Mouse (Mus musculus) heart, embryonic 15.5 days (tissue): ENCODE measurements around the gene Ssh3. TPM values are rescaled to one million over a fixed set of nuclear protein-coding genes. Genes with fewer than 3 reads are reported as not detected.

ENCODE experiments used
- ATAC-seq: fragments of 200-750 bp; cut with Nextera tagmentation; replicated peaks from 2 replicates; pipeline ENCODE4 v1.8.0; 2017; ENCODE audit warnings: low read depth, moderate TSS enrichment; ENCODE audit not compliant: insufficient number of reproducible peaks, insufficient read depth, low FRiP score
- H3K27ac ChIP-seq: fragments of 300-500 bp; sonication (generic); 2 replicates; pipeline ENCODE4 v1.5.1; 2015; ENCODE audit warnings: mild to moderate bottlenecking, inconsistent platforms
- H3K27me3 ChIP-seq: fragments of 300-500 bp; sonication (generic); 2 replicates; pipeline ENCODE4 v1.6.1; 2015; ENCODE audit warnings: inconsistent platforms
- H3K36me3 ChIP-seq: fragments of 300-500 bp; sonication (generic); 2 replicates; pipeline ENCODE4 v1.6.1; 2015; ENCODE audit warnings: mild to moderate bottlenecking, inconsistent platforms
- H3K4me1 ChIP-seq: fragments of 300-500 bp; sonication (generic); replicated peaks from 2 replicates; pipeline ENCODE4 v1.6.1; 2015; ENCODE audit warnings: inconsistent platforms
- H3K4me2 ChIP-seq: fragments of 300-500 bp; sonication (generic); 2 replicates; pipeline ENCODE4 v1.6.1; 2015; ENCODE audit warnings: inconsistent platforms, mild to moderate bottlenecking, moderate library complexity
- H3K4me3 ChIP-seq: fragments of 300-500 bp; sonication (generic); 2 replicates; pipeline ENCODE4 v1.5.1; 2015; ENCODE audit warnings: mild to moderate bottlenecking, inconsistent platforms
- H3K9ac ChIP-seq: fragments of 300-500 bp; sonication (generic); 2 replicates; pipeline ENCODE4 v1.6.1; 2015; ENCODE audit warnings: mild to moderate bottlenecking, inconsistent platforms
- H3K9me3 ChIP-seq: fragments of 300-500 bp; sonication (generic); replicated peaks from 2 replicates; pipeline ENCODE4 v1.6.1; 2016; ENCODE audit warnings: inconsistent platforms
- WGBS: fragments of 180-500 bp; shearing (Covaris S2); methylation state at CpG from one replicate; pipeline ENCODE4 v1.1.7; 2015; ENCODE audit warnings: mixed read lengths; 5-methylcytosine and 5-hydroxymethylcytosine counted together
- polyA plus RNA-seq: library from polyadenylated mRNA; unstranded; fragments of >200 nt; fragmentation: Nextera tagmentation; extraction: Ambion mirVana; gene quantifications from 2 replicates; pipeline ENCODE4 v1.2.1, GENCODE M21; 2015

Gene Ssh3
- polyA plus RNA-seq, 1 experiment from 2014 or later: 6.0 TPM

DNA sequence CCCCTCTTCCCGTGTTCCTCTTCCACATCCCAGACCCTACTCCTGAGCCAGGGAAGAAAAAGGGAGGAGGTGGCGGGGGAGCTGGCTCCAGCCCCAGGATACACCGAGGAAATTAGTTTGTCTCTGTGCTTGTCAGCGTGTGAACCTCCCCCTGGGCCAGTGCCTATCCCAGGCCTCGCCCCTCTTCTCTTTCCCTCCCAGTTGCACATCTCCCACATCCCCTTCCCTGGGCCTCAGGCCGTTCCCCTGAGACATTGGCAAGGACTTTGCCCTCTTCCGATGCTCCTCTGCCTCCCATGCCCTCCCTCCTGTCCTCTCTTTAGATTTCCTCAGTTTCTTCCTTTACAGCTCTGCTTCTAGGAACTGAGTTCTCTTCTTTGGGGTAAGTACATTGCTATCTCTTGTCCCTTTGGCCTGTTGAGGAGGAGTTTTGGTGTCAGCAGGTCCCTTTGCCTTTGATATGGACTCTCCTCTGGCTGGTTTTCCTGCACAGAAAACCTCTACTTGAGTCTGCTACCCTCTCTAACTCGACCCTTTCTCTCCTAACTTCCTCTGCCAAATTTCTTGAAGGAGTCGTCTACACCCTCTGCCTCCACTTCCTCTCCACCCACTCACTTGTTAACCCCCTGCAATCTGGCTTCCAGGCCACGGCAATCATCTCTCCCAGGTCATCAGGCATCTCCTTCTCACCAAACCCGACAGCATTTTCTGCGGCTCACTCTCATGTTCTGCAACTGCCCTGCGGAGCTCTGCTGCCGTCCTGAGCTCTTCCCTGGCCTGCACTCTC, 47.8 kb downstream of the Ssh3 start:
- H3K4me3 ChIP-seq: no peak overlapping the region
- peak overlapping the region; percentile 63 for H3K27ac ChIP-seq
- 0 out of 2 replicates have a peak, but pooled peaks have one; percentile 25 for ATAC-seq
- peak overlapping the region; percentile 17 for H3K4me2 ChIP-seq
- H3K4me1 ChIP-seq: peaks cover 39% of the 10 kb centered on the region
- WGBS: 27% methylated on average over 14 of the region's 14 CpGs
- H3K27me3 ChIP-seq: peaks cover 38% of the 10 kb centered on the region
- H3K36me3 ChIP-seq: no peaks in the 10 kb centered on the region
- no peaks in the 10 kb centered on the region for H3K9me3 ChIP-seq
- 0 out of 2 replicates have a peak overlapping the region, but pooled peaks have one; percentile 5 for H3K9ac ChIP-seq

DNA sequence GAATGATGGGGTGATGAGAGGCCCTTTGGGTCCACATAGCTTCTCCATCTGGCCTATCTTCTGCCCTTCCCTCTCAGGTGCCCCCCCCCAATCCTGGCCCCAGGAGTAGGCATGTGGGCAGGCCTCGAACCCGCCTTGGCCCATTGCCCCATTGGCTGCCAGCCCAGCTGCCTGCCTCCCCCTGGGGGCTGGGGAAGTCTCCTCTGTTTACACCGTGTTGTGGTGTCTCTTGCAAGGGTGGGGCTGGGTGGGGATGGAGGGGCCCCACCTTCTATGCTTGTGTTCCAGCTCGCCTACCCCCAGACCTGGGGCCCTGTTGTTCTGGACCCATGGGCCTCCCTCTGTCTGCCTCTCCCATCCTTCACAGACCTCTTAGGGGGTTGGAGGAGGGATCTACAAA, 48.6 kb downstream of the Ssh3 start:
- Histone ChIP-seq H3K9me3 (no peaks in the 10 kb centered on the region), H3K27me3 (peaks cover 43% of the 10 kb centered on the region), H3K27ac (0 out of 2 replicates have a peak overlapping the region, but pooled peaks have one; percentile 63), H3K4me1 (peaks cover 45% of the 10 kb centered on the region), H3K36me3 (no peaks in the 10 kb centered on the region), H3K9ac (no peak overlapping the region), H3K4me3 (no peak overlapping the region), H3K4me2 (no peak overlapping the region)
- 40% methylated on average over 4 of the region's 4 CpGs for WGBS
- ATAC-seq: 0 out of 2 replicates have a peak, but pooled peaks have one; percentile 21

DNA sequence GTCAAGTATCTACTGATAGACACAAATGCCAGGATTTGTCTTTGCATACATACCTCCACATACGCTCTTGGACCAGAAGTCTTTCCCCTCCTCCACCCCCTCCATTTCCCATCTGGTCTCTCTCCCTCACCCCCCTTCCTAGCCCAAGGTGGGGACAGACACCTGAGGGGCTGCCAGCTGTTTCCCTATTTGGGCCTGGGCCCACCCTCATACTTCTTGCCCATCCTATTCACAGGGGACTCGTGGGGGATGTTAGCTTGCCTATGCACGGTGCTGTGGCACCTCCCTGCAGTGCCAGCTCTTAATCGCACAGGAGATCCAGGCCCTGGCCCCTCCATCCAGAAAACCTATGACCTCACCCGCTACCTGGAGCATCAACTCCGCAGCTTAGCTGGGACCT, 49.0 kb downstream of the Ssh3 start:
- no peak overlapping the region for H3K9ac ChIP-seq
- ATAC-seq: no peak
- no peaks in the 10 kb centered on the region for H3K9me3 ChIP-seq
- H3K4me2 ChIP-seq: no peak overlapping the region
- H3K4me3 ChIP-seq: no peak overlapping the region
- WGBS: 83% methylated on average over 6 of the region's 6 CpGs
- peaks cover 47% of the 10 kb centered on the region for H3K27me3 ChIP-seq
- peaks cover 50% of the 10 kb centered on the region for H3K4me1 ChIP-seq
- no peaks in the 10 kb centered on the region for H3K36me3 ChIP-seq
- no peak overlapping the region for H3K27ac ChIP-seq

DNA sequence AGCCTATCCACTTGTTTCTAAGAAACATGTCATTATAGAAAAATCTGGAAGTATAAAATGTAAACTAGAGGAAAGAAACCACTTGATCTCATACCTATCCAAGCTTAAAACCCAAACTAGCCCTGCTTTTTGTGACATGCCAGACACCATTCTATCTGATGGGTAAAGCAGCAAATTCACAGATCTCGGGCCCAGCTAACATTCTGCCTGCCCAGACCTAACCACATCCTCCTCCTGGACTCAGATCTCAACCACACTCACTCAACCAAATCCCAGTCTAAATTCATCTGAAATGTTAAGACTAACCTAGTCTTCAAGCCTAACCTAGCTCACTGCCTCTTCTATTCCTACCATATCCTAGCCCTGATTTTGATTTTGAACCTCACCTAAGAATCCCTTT, 50.2 kb downstream of the Ssh3 start:
- H3K4me1 ChIP-seq: peaks cover 61% of the 10 kb centered on the region
- H3K27me3 ChIP-seq: peaks cover 56% of the 10 kb centered on the region
- 69% methylated on average over 1 of the region's 1 CpGs for WGBS

DNA sequence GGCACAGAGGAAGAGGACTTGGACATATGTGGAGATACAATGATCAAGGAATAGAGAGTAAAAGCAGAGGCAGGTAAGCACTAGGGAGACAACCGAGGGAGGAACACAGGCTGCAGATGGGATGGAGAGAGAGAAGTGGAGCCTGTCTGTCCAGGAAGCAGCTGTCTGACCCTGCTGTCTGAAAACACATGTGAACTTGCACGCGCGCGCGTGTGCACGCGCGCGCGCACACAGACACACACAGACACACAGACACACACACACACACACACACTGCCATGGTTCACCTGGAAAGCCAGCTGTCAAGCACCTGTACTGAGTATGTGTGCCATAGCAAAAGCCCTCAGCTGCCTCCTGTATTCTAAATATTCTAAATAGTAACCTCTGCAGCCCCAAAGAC, 50.7 kb downstream of the Ssh3 start:
- H3K27ac ChIP-seq: no peak overlapping the region
- H3K27me3 ChIP-seq: peaks cover 60% of the 10 kb centered on the region
- no peak overlapping the region for H3K9ac ChIP-seq
- no peak overlapping the region for H3K4me2 ChIP-seq
- H3K9me3 ChIP-seq: no peaks in the 10 kb centered on the region
- 86% methylated on average over 11 of the region's 11 CpGs for WGBS
- no peaks in the 10 kb centered on the region for H3K36me3 ChIP-seq
- peaks cover 66% of the 10 kb centered on the region for H3K4me1 ChIP-seq
- no peak for ATAC-seq
- H3K4me3 ChIP-seq: no peak overlapping the region

More for the DNA sequence above, 50.2 kb downstream of the Ssh3 start:
- Histone ChIP-seq H3K9me3 (no peaks in the 10 kb centered on the region), H3K36me3 (no peaks in the 10 kb centered on the region), H3K9ac (no peak overlapping the region), H3K27ac (no peak overlapping the region), H3K4me3 (no peak overlapping the region), H3K4me2 (no peak overlapping the region)
- no peak for ATAC-seq

DNA sequence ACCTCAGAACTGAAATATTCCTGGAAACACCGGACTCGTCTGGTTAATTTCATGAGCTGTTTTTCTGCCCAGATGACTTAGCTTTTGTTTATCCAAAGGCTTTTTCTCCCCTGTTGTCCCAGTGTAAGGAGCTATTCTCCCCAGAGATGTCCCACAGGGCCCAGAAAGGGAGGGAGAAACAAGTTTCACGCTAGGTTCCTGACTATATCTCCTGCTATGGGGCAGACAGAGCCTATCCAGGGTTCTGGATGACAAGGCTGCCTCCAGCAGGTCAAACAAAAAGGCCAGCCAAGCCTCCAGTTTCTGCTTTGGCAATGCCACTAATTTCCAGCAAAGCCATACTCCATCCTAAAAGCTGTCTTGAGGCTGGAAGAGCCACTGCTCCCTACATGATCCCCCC, 51.1 kb downstream of the Ssh3 start:
- 48% methylated on average over 3 of the region's 3 CpGs for WGBS
- H3K4me1 ChIP-seq: peaks cover 71% of the 10 kb centered on the region
- H3K27ac ChIP-seq: no peak overlapping the region
- no peak for ATAC-seq
- H3K4me2 ChIP-seq: no peak overlapping the region
- no peaks in the 10 kb centered on the region for H3K9me3 ChIP-seq
- H3K9ac ChIP-seq: no peak overlapping the region
- H3K4me3 ChIP-seq: no peak overlapping the region
- peaks cover 64% of the 10 kb centered on the region for H3K27me3 ChIP-seq
- H3K36me3 ChIP-seq: no peaks in the 10 kb centered on the region

DNA sequence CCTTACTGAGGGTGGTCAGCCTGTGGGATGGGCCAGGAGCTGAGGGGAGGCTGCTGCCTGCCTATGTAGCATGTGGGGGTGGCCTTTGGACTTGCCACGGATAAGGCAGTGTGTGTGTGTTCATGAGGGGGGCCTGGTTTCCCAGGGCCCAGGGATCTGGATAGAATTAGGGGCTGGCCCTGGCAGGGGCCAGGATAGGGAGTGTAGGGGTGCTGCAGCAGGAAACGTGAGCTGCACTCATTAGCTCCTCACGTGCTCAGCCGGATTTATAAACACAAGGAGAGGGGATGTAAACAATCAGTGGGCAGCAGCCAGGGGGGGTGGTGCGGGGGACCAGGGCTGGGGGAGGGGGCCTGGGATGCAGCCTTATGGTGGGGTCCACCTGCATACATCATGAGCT, 51.8 kb downstream of the Ssh3 start:
- H3K9ac ChIP-seq: no peak overlapping the region
- H3K9me3 ChIP-seq: no peaks in the 10 kb centered on the region
- peaks cover 63% of the 10 kb centered on the region for H3K27me3 ChIP-seq
- H3K4me2 ChIP-seq: no peak overlapping the region; the same call in 1 of the 2 replicates
- H3K4me3 ChIP-seq: no peak overlapping the region
- no peaks in the 10 kb centered on the region for H3K36me3 ChIP-seq
- 23% methylated on average over 5 of the region's 5 CpGs for WGBS
- H3K4me1 ChIP-seq: peaks cover 70% of the 10 kb centered on the region
- no peak overlapping the region for H3K27ac ChIP-seq
- ATAC-seq: no peak

DNA sequence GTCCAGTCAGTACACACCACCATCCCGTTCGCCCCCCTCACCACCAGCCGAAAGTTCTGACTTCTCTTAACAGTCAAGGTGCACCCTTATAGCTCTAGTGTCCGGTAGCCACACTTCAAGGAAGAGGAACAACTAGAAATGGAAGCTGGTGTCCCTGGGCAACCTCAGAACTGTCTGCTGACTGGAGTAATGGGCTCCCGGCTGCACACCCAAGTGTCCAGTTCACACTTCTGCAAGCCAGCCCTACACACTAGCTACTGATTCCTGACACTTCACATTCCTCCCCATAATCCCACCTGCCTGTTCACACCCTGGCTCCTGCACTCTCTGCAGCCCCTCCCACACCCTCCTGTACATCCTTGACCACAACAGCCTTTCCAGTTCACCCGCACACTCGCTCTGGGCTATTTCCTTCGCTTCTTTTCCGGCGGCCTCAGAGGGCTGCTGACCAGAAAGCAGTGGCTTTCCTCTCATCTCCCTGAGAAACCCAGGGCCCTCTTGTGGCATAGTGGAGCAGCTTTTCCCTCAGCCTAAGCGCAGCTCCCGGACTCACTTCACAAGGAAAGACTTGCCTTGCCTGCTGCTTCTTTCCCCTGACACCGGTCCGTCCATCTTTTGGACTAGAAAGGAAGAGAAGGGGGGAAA, 52.8 kb downstream of the Ssh3 start:
- H3K4me3 ChIP-seq: peak overlapping the region; percentile 69
- peak overlapping the region; percentile 50; the same call in 1 of the 2 replicates for H3K27ac ChIP-seq
- ATAC-seq: no peak
- H3K27me3 ChIP-seq: peaks cover 63% of the 10 kb centered on the region
- peaks cover 60% of the 10 kb centered on the region for H3K4me1 ChIP-seq
- peak overlapping the region; percentile 16 for H3K9ac ChIP-seq
- H3K9me3 ChIP-seq: no peaks in the 10 kb centered on the region
- H3K4me2 ChIP-seq: peak overlapping the region; percentile 98
- H3K36me3 ChIP-seq: no peaks in the 10 kb centered on the region
- WGBS: 18% methylated on average over 14 of the region's 14 CpGs

DNA sequence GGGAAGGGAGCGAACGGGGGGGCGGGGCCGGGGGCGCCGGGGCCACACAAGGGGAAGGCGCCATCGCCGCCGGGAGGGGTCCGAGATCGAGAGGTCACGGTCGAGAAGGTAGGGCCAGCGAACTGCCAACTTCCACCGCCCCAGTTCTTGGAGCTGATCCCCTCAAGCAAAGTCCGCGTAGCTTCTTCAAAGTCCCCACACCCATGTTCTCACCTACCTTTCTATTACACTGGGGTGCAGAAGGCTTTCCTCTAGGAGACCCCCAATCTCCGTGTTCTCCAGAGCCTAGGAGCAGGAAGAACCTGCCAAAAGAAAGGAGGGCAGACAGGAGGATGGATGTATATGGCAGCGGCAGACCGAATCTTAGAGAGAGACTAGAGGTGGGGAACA, 53.5 kb downstream of the Ssh3 start:
- Histone ChIP-seq H3K4me1 (peaks cover 53% of the 10 kb centered on the region), H3K4me2 (peak overlapping the region; percentile 98), H3K27ac (peak overlapping the region; percentile 74), H3K9me3 (no peaks in the 10 kb centered on the region), H3K27me3 (peaks cover 67% of the 10 kb centered on the region), H3K9ac (peak overlapping the region; percentile 77), H3K4me3 (peak overlapping the region; percentile 69), H3K36me3 (no peaks in the 10 kb centered on the region)
- WGBS: 3% methylated on average over 19 of the region's 21 CpGs
- ATAC-seq: no peak

DNA sequence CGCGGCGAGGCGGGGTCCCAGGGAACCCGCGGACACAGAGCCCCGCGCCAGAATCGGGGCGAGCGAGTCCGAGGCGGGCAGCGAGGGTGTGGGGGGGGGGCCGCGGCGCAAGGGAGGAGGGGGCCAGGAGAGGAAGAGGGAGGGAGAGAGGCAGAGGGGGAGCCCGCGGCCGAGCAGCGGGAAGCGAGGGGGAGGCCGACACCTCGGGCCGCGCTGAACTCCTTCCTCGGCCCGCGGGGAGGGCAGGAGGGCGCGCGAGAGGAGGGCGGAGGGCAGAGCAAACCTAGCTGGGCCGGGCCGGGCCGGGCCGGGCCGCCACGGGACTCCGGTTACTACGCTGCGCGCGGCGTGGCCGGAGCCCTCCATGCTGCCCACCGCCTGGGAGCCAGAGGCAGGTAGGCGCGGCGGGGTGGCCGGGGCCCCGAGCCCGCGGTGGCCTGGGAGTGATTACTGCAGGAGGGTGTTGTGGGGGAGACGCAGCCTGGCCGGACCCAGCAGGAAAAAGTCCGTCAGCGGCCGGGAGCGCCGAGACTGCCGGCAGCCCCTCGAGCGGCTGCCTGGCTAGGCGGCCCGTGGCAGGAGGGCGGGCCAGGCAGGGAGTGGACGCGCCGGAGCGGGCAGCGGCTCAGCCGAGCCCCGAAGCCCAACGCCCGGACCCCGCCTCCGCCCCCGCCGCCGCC, 54.1 kb downstream of the Ssh3 start:
- peaks cover 48% of the 10 kb centered on the region for H3K4me1 ChIP-seq

DNA sequence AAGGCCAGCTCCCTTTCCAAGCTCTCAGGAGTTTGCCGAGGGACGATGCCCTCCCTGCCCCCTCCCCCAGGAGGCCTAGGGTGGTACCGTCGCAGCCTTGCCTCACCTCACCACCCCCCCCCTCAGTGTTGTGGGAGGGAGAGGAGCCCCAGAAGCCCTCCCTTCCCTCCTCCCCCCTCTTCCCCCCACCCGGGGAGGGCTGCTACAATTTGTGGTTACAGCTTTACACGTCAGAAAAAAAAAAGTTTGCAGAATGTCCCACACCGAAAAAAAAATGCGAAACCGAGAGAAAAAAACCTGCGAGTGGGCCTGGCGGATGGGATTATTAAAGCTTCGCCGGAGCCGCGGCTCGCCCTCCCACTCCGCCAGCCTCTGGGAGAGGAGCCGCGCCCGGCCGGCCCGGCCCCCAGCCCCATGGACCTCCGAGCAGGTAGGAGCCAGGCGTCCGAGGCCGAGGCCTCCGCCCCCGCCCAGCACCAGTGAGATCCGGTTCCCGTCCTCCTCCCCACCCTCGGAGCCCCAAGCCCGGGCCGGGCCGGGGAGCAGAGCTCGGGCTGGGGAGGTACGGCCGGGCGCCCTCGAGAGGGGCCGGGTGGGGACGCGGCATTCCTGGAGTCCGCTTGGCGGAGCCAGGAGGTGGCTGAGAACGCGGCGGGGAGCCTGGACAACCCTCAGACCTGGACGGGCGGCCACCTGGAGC, 54.8 kb downstream of the Ssh3 start, which contains the start of the genes Clcf1 and AC109138.7:
Gene Clcf1, plus strand, starts transcription at position 168 of the 700 bp plus-strand sequence.
Gene AC109138.7, plus strand, starts transcription at position 287 of the 700 bp plus-strand sequence.
- Histone ChIP-seq H3K4me1 (peaks cover 44% of the 10 kb centered on the region), H3K27ac (peak within 1 kb of the TSS; percentile 74), H3K27me3 (peaks cover 66% of the 10 kb centered on the region), H3K4me2 (peak within 1 kb of the TSS; percentile 98), H3K9me3 (no peaks in the 10 kb centered on the region), H3K4me3 (peak within 1 kb of the TSS; percentile 69), H3K9ac (peak within 1 kb of the TSS; percentile 77), H3K36me3 (no peaks in the 10 kb centered on the region)
- peak; percentile 43 for ATAC-seq
- under 1% methylated on average over 48 of the region's 49 CpGs for WGBS

More for the DNA sequence above, 54.1 kb downstream of the Ssh3 start:
- ATAC-seq: peak; percentile 47
- under 1% methylated on average over 64 of the region's 81 CpGs for WGBS
- peak overlapping the region; percentile 69 for H3K4me3 ChIP-seq
- peak overlapping the region; percentile 74 for H3K27ac ChIP-seq
- no peaks in the 10 kb centered on the region for H3K9me3 ChIP-seq
- H3K27me3 ChIP-seq: peaks cover 64% of the 10 kb centered on the region
- H3K36me3 ChIP-seq: no peaks in the 10 kb centered on the region
- H3K9ac ChIP-seq: peak overlapping the region; percentile 77
- H3K4me2 ChIP-seq: peak overlapping the region; percentile 98
